Mouse (Mus musculus) neural tube, embryonic 11.5 days (tissue): ENCODE data around the gene Gdpd4. TPM values are rescaled to one million over a fixed set of nuclear protein-coding genes. Genes with fewer than 3 reads are reported as not detected.

Experiments used
- polyA plus RNA-seq: library from polyadenylated mRNA; unstranded; fragments of >200 nt; fragmentation: Nextera tagmentation; extraction: Ambion mirVana; gene quantifications from 2 replicates; pipeline ENCODE4 v1.2.1, GENCODE M21; 2014

Gene Gdpd4
- polyA plus RNA-seq, 1 experiment from 2014 or later, result not detected

Other genes with a start within 250 kb of the Gdpd4 start
- gene Clns1a, start 223.3 kb upstream of the Gdpd4 start, polyA plus RNA-seq, result 264 and 278 TPM in 2 replicates
- 5.7 and 6.2 TPM in 2 replicates for gene Aqp11, start 181.7 kb upstream of the Gdpd4 start, polyA plus RNA-seq
- gene Pak1, start 131.4 kb upstream of the Gdpd4 start, polyA plus RNA-seq, result 89.8 and 96.1 TPM in 2 replicates
- 11.3 and 13.5 TPM in 2 replicates for gene Myo7a, start 199.6 kb downstream of the Gdpd4 start, polyA plus RNA-seq
- 0.22 and 0.24 TPM in 2 replicates for gene Omp, start 225.5 kb downstream of the Gdpd4 start, polyA plus RNA-seq